ENCODE assay signal across 14 mouse cellular contexts in genomic region chr17:56778779-56779362, GRCm38 (mm10). TPM values are rescaled to one million over a fixed set of nuclear protein-coding genes. Genes with fewer than 3 reads are reported as not detected.
DNase-seq lines count a peak whose midpoint lies in the region; ATAC-seq and TF ChIP-seq lines count a peak whose summit lies in the region.
"Had no signal": no experiment of that assay in that cellular context is flagged by ENCODE, and none has a peak within 500 bp of the region (broad histone marks: within the 10 kb centered on the region; RNA-seq: fewer than 3 reads in every experiment).

No protein-coding gene starts in this region.

- DNase-seq in kidney, postnatal 25 days, result no peak
- DNase-seq in midbrain, embryonic 11.5 days (ENCODE audit: low spot score, missing footprints), result peak; percentile 87
- no peak for DNase-seq in stomach, postnatal 0 days (ENCODE audit: low spot score)
- DNase-seq in ovary, postnatal 14 days (ENCODE audit: low spot score), result no peak
- DNase-seq: adrenal gland, postnatal 14 days; layer of hippocampus, adult 9-11 months; right cerebral cortex, adult 18-20 months had no signal

- peak overlapping the region; percentile 49 for H3K27ac ChIP-seq in kidney, embryonic 15.5 days
- H3K27ac ChIP-seq in midbrain, embryonic 11.5 days (ENCODE audit: low read depth, low read length), result peak overlapping the region; percentile 41; the same call in 1 of the 2 replicates
- no peak overlapping the region for H3K27ac ChIP-seq in midbrain, embryonic 16.5 days (ENCODE audit: low read length)
- peak overlapping the region; percentile 74 for H3K27ac ChIP-seq in heart, embryonic 15.5 days
- peak overlapping the region; percentile 56 for H3K27ac ChIP-seq in stomach, postnatal 0 days (replicated peaks)
- H3K27ac ChIP-seq: embryonic facial prominence, embryonic 13.5 days; hindbrain, embryonic 13.5 days; limb, embryonic 13.5 days; neural tube, embryonic 12.5 days had no signal

- TF ChIP-seq CTCF in stomach, postnatal 0 days (IDR thresholded peaks at IDR 0.05; ENCODE audit: low read depth), result no peak

- H3K9ac ChIP-seq in kidney, embryonic 15.5 days, result no peak overlapping the region
- no peak overlapping the region for H3K9ac ChIP-seq in midbrain, embryonic 11.5 days (ENCODE audit: low read length)
- H3K9ac ChIP-seq in midbrain, embryonic 16.5 days (ENCODE audit: low read depth, low read length), result no peak overlapping the region
- H3K9ac ChIP-seq in heart, embryonic 15.5 days, result peak overlapping the region; percentile 7; the same call in 1 of the 2 replicates
- no peak overlapping the region for H3K9ac ChIP-seq in stomach, postnatal 0 days (ENCODE audit: low read length)
- H3K9ac ChIP-seq: embryonic facial prominence, embryonic 13.5 days; hindbrain, embryonic 13.5 days; limb, embryonic 13.5 days; neural tube, embryonic 12.5 days had no signal

- 32% methylated on average over 3 of the region's 3 CpGs for WGBS in kidney, embryonic 15.5 days
- 24% methylated on average over 3 of the region's 3 CpGs for WGBS in midbrain, embryonic 11.5 days
- 28% methylated on average over 3 of the region's 3 CpGs for whole genome bisulfite sequencing in midbrain, embryonic 16.5 days
- WGBS in heart, embryonic 15.5 days, result 28% methylated on average over 3 of the region's 3 CpGs
- 61% methylated on average over 3 of the region's 3 CpGs for WGBS in stomach, postnatal 0 days

- peak; percentile 49; the same call in 1 of the 2 replicates for ATAC-seq in kidney, embryonic 15.5 days (replicated peaks; ENCODE audit: low FRiP score)
- ATAC-seq in midbrain, embryonic 11.5 days (ENCODE audit: low FRiP score), result peak; percentile 77
- no peak for ATAC-seq in midbrain, embryonic 16.5 days
- peak; percentile 69 for ATAC-seq in heart, embryonic 15.5 days (replicated peaks; ENCODE audit: insufficient number of reproducible peaks, insufficient read depth, low FRiP score, low read depth)
- ATAC-seq in stomach, postnatal 0 days (ENCODE audit: low FRiP score, low TSS enrichment), result peak; percentile 49; the same call in 1 of the 2 replicates

- H3K4me2 ChIP-seq in kidney, embryonic 15.5 days, result no peak overlapping the region
- no peak overlapping the region for H3K4me2 ChIP-seq in midbrain, embryonic 11.5 days
- H3K4me2 ChIP-seq in midbrain, embryonic 16.5 days (ENCODE audit: low read length), result no peak overlapping the region
- no peak overlapping the region for H3K4me2 ChIP-seq in heart, embryonic 15.5 days
- H3K4me2 ChIP-seq in stomach, postnatal 0 days (replicated peaks; ENCODE audit: low read depth), result no peak overlapping the region
- H3K4me2 ChIP-seq: embryonic facial prominence, embryonic 13.5 days; hindbrain, embryonic 13.5 days; limb, embryonic 13.5 days; neural tube, embryonic 12.5 days had no signal

- H3K9me3 ChIP-seq in kidney, embryonic 15.5 days (replicated peaks), result no peaks in the 10 kb centered on the region
- peaks cover 4% of the 10 kb centered on the region; the same call in 1 of the 2 replicates for H3K9me3 ChIP-seq in midbrain, embryonic 11.5 days (ENCODE audit: control insufficient read depth, low read length)
- H3K9me3 ChIP-seq in midbrain, embryonic 16.5 days (replicated peaks; ENCODE audit: control insufficient read depth, low read length, poor library complexity, severe bottlenecking), result no peaks in the 10 kb centered on the region
- H3K9me3 ChIP-seq in heart, embryonic 15.5 days (replicated peaks), result no peaks in the 10 kb centered on the region
- H3K9me3 ChIP-seq in stomach, postnatal 0 days (ENCODE audit: control insufficient read depth, low read length), result no peaks in the 10 kb centered on the region
- H3K9me3 ChIP-seq: hindbrain, embryonic 13.5 days had no signal

- 0 out of 2 replicates have a peak, but pooled peaks cover 6% of the 10 kb centered on the region for H3K4me1 ChIP-seq in kidney, embryonic 15.5 days
- H3K4me1 ChIP-seq in midbrain, embryonic 11.5 days (ENCODE audit: control insufficient read depth, insufficient read depth, low read length), result peaks cover 10% of the 10 kb centered on the region
- no peaks in the 10 kb centered on the region for H3K4me1 ChIP-seq in midbrain, embryonic 16.5 days (ENCODE audit: control insufficient read depth, insufficient read depth, low read length)
- peaks cover 28% of the 10 kb centered on the region for H3K4me1 ChIP-seq in heart, embryonic 15.5 days (replicated peaks)
- no peaks in the 10 kb centered on the region for H3K4me1 ChIP-seq in stomach, postnatal 0 days (replicated peaks; ENCODE audit: control insufficient read depth, insufficient read depth)
- H3K4me1 ChIP-seq: embryonic facial prominence, embryonic 13.5 days; hindbrain, embryonic 13.5 days; limb, embryonic 13.5 days; neural tube, embryonic 12.5 days had no signal

- no peak for TF ChIP-seq EP300 in stomach, postnatal 0 days (optimal IDR thresholded peaks at IDR 0.05)

- H3K27me3 ChIP-seq in kidney, embryonic 15.5 days, result no peaks in the 10 kb centered on the region
- no peaks in the 10 kb centered on the region for H3K27me3 ChIP-seq in midbrain, embryonic 11.5 days (ENCODE audit: control insufficient read depth, insufficient read depth, low read length)
- H3K27me3 ChIP-seq in midbrain, embryonic 16.5 days (ENCODE audit: control insufficient read depth, insufficient read depth, low read depth, low read length), result no peaks in the 10 kb centered on the region
- no peaks in the 10 kb centered on the region for H3K27me3 ChIP-seq in heart, embryonic 15.5 days
- H3K27me3 ChIP-seq in stomach, postnatal 0 days (ENCODE audit: control insufficient read depth, insufficient read depth, low read length), result no peaks in the 10 kb centered on the region
- H3K27me3 ChIP-seq: embryonic facial prominence, embryonic 13.5 days; hindbrain, embryonic 13.5 days; limb, embryonic 13.5 days; neural tube, embryonic 12.5 days had no signal

- peaks cover 12% of the 10 kb centered on the region for H3K36me3 ChIP-seq in kidney, embryonic 15.5 days
- peaks cover 6% of the 10 kb centered on the region; the same call in 1 of the 2 replicates for H3K36me3 ChIP-seq in midbrain, embryonic 11.5 days (ENCODE audit: control insufficient read depth, insufficient read depth, low read length)
- 0 out of 2 replicates have a peak, but pooled peaks cover 4% of the 10 kb centered on the region for H3K36me3 ChIP-seq in midbrain, embryonic 16.5 days (ENCODE audit: control insufficient read depth, insufficient read depth, low read length)
- peaks cover 6% of the 10 kb centered on the region for H3K36me3 ChIP-seq in heart, embryonic 15.5 days
- H3K36me3 ChIP-seq in stomach, postnatal 0 days (ENCODE audit: control insufficient read depth, insufficient read depth, low read length), result peaks cover 6% of the 10 kb centered on the region; the same call in 1 of the 2 replicates

- H3K4me3 ChIP-seq in kidney, embryonic 15.5 days (replicated peaks), result no peak overlapping the region
- no peak overlapping the region for H3K4me3 ChIP-seq in midbrain, embryonic 11.5 days (ENCODE audit: low read depth, low read length)
- no peak overlapping the region for H3K4me3 ChIP-seq in midbrain, embryonic 16.5 days (ENCODE audit: low read depth, low read length)
- no peak overlapping the region for H3K4me3 ChIP-seq in heart, embryonic 15.5 days
- H3K4me3 ChIP-seq in stomach, postnatal 0 days (ENCODE audit: low read depth, low read length), result no peak overlapping the region
- H3K4me3 ChIP-seq: embryonic facial prominence, embryonic 13.5 days; hindbrain, embryonic 13.5 days; limb, embryonic 13.5 days; neural tube, embryonic 12.5 days had no signal

RNA-seq across cellular contexts. Expression of gene Prr22, which starts 8.8 kb away (rescaled TPM):
- 1.7 and 1.8 TPM in 2 replicates for polyA plus RNA-seq in kidney, embryonic 15.5 days (2015; fragmentation: Nextera tagmentation; extraction: Ambion mirVana)
- polyA plus RNA-seq in midbrain, embryonic 11.5 days (2014; fragmentation: Nextera tagmentation; extraction: Ambion mirVana), result 0.54 and 1.0 TPM in 2 replicates
- 0.97 and 1.1 TPM in 2 replicates for polyA plus RNA-seq in midbrain, embryonic 16.5 days (2015; fragmentation: Nextera tagmentation; extraction: Ambion mirVana)
- polyA plus RNA-seq in heart, embryonic 15.5 days (2015; fragmentation: Nextera tagmentation; extraction: Ambion mirVana), result 0.92 and 1.1 TPM in 2 replicates
- polyA plus RNA-seq in stomach, postnatal 0 days (2015; fragmentation: Nextera tagmentation; extraction: Ambion mirVana), result 0.38 and 0.65 TPM in 2 replicates

RNA-seq across cellular contexts. Expression of gene Dus3l, which starts 14.3 kb away (rescaled TPM):
- 46.5 and 54.6 TPM in 2 replicates for polyA plus RNA-seq in kidney, embryonic 15.5 days (2015; fragmentation: Nextera tagmentation; extraction: Ambion mirVana)
- 31.5 and 34.6 TPM in 2 replicates for polyA plus RNA-seq in midbrain, embryonic 11.5 days (2014; fragmentation: Nextera tagmentation; extraction: Ambion mirVana)
- polyA plus RNA-seq in midbrain, embryonic 16.5 days (2015; fragmentation: Nextera tagmentation; extraction: Ambion mirVana), result 96.8 and 106 TPM in 2 replicates
- polyA plus RNA-seq in heart, embryonic 15.5 days (2015; fragmentation: Nextera tagmentation; extraction: Ambion mirVana), result 28.3 and 37.6 TPM in 2 replicates
- 22.9 and 24.4 TPM in 2 replicates for polyA plus RNA-seq in stomach, postnatal 0 days (2015; fragmentation: Nextera tagmentation; extraction: Ambion mirVana)

RNA-seq across cellular contexts. Expression of gene Nrtn, which starts 21.5 kb away (rescaled TPM):
- polyA plus RNA-seq in kidney, embryonic 15.5 days (2015; fragmentation: Nextera tagmentation; extraction: Ambion mirVana), result 6.5 and 7.1 TPM in 2 replicates
- polyA plus RNA-seq in midbrain, embryonic 11.5 days (2014; fragmentation: Nextera tagmentation; extraction: Ambion mirVana), result 7.4 and 9.1 TPM in 2 replicates
- polyA plus RNA-seq in midbrain, embryonic 16.5 days (2015; fragmentation: Nextera tagmentation; extraction: Ambion mirVana), result 2.5 and 4.0 TPM in 2 replicates
- polyA plus RNA-seq in heart, embryonic 15.5 days (2015; fragmentation: Nextera tagmentation; extraction: Ambion mirVana), result 19.8 and 25.7 TPM in 2 replicates
- 32.4 and 37.9 TPM in 2 replicates for polyA plus RNA-seq in stomach, postnatal 0 days (2015; fragmentation: Nextera tagmentation; extraction: Ambion mirVana)

RNA-seq across cellular contexts. Expression of gene Rfx2, which starts 51.9 kb away (rescaled TPM):
- 3.7 and 4.1 TPM in 2 replicates for polyA plus RNA-seq in kidney, embryonic 15.5 days (2015; fragmentation: Nextera tagmentation; extraction: Ambion mirVana)
- polyA plus RNA-seq in midbrain, embryonic 11.5 days (2014; fragmentation: Nextera tagmentation; extraction: Ambion mirVana), result 4.6 and 4.8 TPM in 2 replicates
- 3.9 and 4.8 TPM in 2 replicates for polyA plus RNA-seq in midbrain, embryonic 16.5 days (2015; fragmentation: Nextera tagmentation; extraction: Ambion mirVana)
- 4.8 and 6.3 TPM in 2 replicates for polyA plus RNA-seq in heart, embryonic 15.5 days (2015; fragmentation: Nextera tagmentation; extraction: Ambion mirVana)
- polyA plus RNA-seq in stomach, postnatal 0 days (2015; fragmentation: Nextera tagmentation; extraction: Ambion mirVana), result 3.2 and 3.3 TPM in 2 replicates
